Mouse (Mus musculus): Measurements from ENCODE around the gene Vgll2.

The Vgll2 gene

DNA sequence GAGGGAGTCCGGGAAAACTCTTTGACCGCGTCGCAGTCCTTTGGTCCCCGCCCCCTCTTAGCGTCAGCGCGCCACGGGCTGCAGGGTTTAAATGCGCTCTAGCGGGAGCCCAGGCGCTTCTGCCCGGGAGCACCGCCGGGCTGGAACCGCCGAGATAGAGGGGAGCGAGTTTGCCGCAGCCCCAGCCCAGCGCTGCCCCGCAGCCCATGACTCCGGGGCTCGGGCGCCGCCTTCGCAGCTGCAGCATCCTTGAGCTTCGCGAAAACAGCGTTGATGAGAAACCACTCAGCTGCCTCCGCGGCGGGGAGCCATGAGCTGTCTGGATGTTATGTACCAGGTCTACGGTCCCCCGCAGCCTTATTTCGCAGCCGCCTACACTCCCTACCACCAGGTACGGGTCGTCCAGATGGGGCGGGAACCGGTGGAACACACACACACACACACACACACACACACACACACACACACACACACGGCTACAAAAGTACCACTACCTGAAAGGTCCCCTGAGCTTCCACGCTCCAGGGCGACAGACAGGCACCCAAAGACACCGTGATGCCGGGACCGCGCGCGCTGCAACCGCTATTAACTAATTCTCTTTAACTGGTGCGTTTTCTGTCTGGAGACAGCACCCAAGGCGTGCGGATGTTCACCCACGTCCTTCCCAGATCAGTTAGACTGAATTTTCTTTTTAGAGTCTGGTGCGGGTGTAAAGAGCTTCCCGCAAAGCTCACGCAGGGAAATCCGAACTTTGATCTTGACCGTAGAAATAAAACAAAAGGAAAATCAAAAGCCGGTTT lies at the start of gene Vgll2:
Gene Vgll2, plus strand, starts transcription at position 90 of the 800 bp plus-strand sequence.
- no peak for DNase-seq (ENCODE audit: low read depth)

DNA sequence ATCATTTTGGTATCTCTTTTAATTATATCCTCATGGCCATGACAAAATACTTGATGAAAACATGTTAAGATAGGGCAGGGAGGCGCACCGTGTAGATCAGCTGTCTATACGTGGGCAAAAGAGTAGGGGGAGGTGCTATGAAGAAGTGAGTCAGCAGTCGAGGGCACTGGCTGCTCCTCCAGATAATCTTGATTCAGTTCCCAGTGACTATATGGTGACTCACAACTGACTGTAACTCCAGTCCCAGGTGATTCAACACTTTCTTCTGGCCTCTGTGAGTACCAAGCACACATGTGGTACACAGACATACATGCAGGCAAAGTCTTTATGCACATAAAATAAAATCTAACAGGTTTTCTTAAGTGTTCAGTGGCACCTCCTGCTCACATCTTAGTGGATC lies 47.2 kb upstream of the Vgll2 start:
- peak; percentile 61 for DNase-seq (ENCODE audit: low read depth)

DNA sequence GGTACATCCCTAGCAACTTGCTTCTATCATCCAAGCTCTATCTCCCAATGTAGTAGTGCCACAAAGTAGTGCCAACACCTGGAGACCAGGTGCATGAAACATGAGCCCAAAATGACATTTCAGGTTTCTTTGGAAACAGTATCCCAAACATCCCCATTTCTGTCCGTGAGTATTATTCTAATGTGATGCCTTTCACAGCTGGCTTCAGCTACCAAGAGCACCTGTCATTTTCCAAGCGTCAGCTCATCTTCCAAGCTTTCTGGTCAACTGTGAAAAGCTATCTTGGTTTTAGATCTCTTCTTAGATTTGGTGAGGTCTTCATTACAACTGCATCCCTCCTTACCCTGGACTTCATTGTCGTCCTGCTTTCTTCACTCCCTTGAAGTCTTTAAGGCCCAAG lies 46.7 kb upstream of the Vgll2 start:
- DNase-seq (ENCODE audit: low read depth): no peak

DNA sequence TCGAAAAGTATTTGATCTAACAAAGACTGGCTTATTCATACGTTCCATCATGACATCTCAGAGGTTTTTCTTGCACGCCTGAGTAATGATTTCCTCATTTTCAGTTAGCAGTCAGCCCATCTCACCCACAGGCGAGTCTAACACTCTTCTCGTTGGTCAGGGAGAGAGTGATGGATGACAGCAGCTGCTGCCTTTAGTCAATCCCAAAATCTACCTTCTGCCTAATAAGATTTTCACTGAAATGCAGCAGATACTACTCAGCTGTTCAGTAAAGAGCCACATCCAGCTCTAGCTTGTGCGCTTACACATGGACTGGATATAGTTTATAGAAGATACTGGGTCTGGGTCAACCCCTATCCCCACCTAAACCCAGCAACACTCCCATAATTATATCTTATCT lies 40.7 kb upstream of the Vgll2 start:
- no peak for DNase-seq (ENCODE audit: low read depth)

DNA sequence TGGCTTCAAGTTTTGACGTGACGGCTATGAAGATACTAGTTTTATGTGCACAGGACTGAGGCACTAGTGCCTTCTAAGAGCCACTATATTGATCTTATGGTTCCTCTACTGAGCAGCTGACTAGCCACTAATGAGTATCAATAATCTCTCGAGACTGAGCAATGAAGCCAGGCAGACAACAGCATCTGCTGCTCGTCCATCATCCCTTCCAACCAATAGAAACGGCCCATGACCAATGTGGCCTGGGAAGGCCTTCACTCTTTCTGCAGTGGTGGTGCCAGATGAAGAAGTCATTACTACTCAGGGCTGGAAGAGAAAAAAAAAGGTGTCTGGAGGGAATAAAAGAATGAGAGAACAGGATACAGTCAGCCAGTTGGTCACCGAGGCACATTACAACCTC lies 39.9 kb upstream of the Vgll2 start:
- DNase-seq (ENCODE audit: low read depth): no peak

DNA sequence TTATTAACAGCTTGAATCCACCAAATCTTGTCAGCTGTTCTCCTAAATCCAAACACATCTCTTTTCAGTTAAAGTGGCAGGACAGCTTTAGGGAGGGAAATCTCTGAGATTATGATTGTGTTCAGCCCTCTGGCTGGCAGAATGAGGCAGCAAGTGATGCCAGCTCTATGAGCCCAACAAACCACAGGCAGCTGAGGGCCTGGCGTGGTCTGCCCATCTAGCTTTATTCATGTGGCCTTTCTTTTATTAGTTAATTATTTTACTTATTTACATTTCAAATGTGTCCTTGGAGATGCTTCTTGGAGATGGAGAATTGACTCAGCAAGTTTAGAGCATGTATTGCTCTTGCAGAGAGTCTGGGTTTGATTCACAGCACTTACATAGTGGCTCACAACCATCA lies 3.8 kb upstream of the Vgll2 start:
- DNase-seq (ENCODE audit: low read depth): no peak

DNA sequence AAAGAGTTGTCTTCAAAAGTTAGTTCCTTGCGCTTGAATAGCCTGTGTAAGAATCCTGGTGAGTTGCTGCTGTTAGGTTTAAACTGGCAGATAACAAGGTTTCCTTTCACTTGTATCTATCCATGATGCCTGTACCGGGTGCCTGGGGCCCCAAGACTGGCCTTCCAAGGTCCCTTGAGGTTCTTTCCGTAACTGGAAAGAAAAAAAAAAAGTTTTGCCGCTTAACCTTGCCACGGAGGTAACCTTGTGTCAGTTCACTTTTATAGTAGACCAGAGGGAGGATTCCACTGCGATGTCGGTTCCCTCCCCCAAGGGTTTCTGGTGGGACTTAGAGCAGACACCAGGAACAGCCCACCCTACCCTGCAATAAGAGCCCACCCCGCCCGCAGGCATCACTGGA lies 1.1 kb upstream of the Vgll2 start:
- DNase-seq (ENCODE audit: low read depth): no peak

DNA sequence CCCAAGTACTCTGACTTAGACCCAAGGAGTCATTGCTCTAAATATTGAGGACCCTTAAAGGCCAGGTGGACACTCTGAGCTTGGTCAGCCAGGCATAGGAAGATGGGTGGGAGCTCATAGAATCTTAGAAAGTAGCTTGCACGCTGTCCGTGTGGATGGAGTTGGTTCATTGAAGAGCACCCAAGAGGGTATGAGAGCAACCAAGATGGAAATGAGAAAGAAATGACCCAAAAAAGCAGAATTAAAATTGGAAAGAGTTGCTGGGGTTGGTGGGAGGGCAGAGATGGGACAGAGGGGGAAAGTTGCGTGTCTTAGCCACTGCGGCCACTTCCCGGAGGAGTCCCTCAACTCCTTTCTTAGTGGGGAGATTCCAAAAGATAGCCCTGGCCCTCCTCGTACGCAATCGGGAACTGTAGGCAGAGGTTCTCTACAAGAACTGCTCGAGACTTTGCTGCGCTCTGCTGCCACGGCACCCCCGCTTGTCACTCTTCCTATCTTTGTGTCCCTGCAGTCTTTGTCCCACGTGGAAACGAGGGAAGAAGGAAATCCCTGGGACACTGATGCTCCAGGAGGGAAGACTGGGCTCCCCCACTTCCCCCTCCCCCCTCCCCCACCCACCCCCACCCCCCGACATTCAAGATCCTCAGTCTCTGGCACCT lies 437 bp upstream of the Vgll2 start:
- no peak for DNase-seq (ENCODE audit: low read depth)

DNA sequence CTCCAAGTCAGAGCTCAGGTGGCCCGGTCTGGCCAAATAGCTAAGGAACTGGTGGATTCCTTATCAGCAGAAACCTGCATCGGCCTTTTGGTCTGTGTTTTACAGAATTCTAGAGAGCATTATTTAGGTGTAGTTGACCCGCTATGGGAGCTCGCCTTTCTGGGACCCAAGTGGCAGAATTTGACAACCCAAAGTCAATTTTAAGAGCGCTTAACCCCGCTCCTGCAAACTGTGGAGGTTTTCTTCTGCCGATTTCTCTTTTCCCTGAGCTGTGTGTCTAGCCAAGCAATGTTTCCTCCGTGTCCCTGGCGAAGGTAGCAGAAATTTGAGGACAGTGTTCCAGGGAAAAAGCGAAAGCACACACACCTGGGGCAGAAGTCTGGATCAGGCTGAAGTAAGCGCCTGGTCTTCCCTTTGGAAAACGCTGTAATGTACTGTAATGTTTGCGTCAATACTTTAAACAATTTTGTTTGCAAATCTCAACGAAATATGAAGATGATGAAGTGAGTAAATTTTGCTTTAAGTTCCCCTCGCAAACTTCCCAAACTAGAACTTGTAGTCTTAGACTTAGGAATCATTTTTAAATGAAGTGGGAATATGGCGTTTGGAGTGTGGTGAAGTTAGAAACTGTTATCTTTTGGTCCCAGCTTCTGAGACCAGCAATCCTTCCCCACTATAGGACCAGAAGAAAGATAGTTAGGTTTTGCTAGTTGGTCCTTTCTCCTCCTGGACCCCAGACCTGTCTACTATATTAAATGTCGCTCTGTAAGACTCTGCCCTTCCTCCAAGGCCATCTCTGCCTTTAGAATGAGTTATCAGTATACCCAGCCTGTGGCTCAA lies 1.1 kb downstream of the Vgll2 start:
- no peak for DNase-seq (ENCODE audit: low read depth)

DNA sequence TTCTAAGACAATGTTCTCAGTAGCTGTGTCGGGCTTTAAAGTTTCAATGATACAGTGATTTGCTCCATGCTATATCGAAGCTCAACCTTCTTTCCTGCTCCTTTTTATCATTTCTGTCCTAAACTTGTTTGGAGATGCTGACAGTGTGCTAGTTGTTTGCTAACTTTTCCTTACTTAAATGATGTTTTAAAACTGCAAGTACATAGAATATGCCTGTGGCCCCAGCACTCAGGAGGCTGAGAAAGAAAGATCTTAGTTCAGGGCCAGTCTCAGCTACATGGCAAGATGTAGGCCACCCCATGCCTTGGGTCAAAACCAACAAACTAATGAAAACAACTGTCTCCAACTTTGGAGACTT lies 1.7 kb downstream of the Vgll2 start:
- no peak for DNase-seq (ENCODE audit: low read depth)

DNA sequence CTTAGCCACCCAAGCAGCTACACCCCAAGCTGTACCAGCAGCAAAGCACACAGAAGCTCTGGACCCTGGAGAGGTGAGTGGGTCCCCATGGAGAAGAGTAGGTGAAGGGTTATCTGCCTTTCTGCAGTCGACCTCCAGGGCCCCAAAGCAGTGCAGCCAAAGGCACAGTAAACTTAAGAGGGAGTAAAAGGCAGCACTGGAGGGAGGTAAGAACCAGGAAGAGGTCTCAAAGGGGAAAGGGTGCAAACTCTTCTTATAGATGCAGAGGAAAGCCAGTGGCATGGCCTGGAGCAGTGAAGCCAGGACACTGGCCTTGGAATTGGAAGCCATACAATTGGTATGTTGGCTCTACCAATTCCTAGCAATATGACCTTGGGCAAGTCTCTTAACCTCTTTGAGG lies 3.0 kb downstream of the Vgll2 start:
- no peak for DNase-seq (ENCODE audit: low read depth)

DNA sequence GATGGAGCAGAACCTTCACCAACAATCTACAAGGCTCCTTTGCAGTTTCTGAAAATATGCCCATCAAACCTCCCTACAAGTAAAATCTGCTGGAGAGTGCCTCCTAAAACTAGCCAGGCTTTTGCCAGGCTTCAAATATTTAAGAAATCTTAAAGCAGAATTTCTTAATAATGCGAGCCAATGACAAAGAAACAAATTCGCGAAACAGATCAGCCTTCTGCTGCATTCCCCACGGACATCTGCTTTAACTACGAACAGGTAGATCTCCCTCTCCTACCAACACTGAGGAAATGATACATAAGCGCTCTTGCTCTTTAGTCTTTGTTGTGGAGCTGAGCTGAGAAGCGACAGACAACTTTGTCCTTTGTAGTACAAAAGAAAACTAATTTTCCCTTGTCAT lies 3.5 kb downstream of the Vgll2 start:
- no peak for DNase-seq (ENCODE audit: low read depth)

DNA sequence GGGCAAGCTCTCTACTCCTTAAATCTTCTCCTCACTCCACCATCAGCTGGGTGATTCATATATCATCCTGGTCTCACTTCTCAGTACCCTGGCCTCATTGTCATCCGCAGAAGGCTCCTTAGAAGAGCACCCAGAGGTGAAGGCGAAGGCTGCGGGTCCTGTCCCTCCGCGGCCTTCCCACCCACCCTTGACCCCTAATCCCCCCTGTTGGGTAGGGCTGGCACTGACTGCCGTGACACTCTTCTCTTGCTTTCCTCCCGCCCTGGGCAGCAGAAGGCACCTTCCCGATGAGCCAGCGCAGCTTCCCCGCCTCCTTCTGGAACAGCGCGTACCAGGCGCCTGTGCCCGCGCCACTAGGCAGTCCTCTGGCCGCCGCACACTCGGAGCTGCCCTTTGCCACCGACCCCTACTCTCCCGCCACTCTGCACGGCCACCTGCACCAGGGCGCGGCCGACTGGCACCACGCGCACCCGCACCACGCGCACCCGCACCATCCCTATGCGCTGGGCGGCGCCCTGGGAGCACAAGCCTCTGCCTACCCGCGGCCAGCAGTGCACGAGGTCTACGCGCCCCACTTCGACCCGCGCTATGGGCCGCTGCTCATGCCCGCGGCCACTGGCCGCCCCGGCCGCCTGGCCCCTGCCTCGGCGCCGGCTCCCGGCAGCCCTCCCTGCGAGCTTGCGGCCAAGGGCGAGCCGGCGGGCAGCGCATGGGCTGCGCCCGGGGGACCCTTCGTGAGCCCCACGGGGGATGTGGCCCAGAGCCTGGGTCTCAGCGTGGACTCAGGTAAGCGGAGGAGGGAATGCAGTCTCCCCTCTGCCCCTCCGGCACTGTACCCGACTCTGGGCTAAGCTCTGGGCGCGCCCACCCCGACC lies 5.1 kb downstream of the Vgll2 start:
- DNase-seq (ENCODE audit: low read depth): no peak

DNA sequence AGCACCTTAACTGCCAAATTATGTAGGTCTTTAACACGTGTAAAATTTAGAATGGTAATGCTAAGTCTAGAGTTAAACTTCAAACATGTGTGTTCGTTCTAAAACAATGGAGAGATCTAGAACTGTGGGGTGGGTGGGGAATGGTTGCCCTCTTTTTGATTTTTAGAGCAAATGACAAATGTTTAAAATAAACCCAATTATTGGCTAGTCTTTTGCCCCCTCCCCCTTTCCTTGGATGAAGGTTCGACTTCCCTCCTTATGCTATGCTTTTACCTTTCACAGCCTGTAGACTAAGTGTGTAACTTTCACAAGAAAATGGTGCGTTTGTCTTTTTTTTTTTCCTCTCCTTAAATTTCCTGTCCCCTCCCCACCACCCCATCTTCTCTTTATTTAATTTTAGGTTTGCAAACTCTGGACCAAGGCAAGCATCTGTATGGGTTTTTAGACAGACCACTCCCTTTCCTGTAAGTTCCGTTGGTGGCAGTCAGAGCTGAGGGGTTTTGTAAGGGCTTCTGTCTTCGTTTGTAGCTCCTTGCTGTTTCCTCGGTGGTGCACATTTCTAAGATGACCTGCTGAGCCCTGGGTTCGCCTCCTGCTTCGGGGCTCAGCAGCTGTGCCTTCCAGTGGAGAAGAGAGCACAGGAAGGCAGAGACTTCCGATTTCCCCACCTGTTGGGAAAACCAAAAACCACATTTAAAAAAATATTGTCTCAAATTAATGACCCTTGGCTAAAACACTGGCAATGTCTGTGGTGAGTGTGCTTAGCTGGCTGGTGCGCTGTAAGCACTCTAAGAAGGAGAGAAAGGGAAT lies 6.5 kb downstream of the Vgll2 start:
- no peak for DNase-seq (ENCODE audit: low read depth)

DNA sequence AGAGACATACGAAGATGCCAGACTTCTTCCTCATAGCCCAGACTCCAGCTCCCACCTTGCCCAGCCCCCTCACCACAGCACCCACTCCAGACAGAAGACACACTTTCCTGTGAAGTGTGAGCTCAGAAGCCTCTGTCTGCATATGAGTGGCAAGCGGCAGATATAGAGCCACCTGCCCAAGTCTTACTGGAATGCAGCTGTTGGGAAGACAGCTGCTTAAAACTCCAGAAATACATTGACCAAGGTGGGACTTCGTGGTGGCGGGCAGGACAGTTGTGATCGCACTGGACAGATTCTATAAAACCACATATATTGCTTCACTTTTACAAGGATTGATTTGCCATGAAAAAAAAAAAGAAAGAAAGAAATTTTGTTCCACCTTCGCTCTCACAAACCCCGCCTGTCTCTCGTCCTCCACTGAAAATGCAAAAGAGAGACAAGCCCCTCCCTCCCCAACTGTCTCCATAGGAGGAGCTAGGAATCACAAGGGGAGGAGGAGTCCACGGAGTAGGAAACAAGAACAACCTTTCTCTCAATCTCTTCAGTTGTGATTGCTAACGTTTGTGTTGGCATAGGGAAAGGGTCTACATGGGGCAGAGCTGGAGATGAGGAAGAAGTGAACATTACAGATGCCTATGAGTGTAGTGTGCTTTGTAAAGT lies 7.2 kb downstream of the Vgll2 start:
- no peak for DNase-seq (ENCODE audit: low read depth)

DNA sequence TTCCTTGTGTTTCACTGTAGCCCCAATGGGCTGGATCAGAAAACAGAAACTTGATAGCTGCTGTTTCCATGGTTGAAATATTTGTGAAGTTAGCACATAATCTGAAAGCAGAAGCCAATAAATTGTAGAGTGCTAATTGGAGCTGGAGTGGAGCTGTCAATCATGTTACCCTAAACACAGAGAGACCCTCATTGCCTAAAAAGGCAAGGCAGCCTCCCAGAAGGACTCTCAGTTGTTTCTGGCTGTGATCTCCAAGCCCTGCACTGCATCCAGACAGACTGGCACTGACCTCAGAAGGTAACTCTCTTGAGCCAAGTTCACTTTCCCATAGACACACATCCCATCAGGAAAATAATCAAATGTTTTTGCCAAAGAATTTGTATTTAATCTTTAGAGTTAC lies 11.4 kb downstream of the Vgll2 start:
- DNase-seq (ENCODE audit: low read depth): no peak

DNA sequence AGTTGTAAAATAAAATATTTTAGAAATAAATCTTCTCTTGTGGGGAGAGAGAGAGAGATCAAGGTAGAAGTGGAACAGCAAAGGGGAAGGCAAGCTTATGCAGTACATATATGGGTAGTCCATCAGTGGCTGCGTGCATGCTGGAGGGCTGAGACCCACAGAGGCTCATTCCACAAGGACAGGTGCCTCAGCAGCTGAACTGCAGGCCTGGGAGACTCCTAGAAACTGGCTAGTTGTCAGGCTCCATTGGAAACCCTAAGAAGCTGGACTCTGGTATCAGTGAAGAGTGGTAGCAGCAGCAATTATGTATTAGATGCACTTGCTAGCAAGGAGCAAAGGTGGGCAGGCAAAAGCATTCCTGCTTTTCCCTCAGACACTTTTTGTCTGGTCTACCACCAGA lies 17.1 kb downstream of the Vgll2 start:
- DNase-seq (ENCODE audit: low read depth): no peak

DNA sequence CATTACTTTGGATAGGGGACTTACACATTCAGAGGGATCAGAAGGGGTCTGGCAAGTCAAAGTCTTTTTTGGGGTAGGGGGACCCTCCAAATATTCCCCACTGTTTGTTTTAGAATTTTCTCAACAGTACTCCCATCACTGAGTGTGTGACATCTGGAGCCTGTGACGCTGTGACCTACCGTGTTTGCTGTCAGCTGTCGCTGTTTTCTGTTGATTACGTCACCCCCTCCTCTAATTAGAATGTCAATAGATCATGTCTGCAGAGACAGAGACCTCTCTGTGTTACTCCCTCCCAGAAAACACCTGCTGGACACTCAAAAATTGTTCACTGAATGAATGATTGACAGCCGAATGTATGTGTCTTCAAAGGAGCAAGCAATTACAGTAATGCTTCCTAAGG lies 20.8 kb downstream of the Vgll2 start:
- DNase-seq (ENCODE audit: low read depth): no peak

DNA sequence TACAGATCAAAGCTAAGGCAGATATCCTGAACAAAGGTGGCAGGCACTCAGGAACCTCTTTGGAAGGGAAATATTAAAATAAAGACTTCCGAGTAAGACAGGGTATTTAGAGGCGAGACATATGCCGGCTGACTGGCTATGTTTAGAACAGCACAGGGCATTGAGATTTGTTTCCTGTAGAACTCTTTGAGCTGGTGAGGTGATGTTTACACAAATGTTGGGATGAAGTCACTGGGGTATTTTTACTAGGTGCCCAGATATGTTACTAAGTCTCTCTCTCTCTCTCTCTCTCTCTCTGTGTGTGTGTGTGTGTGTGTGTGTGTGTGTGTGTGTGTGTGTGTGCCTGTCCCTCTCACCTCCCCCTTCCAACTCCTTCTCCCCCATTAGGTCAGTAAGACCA lies 26.0 kb downstream of the Vgll2 start:
- DNase-seq (ENCODE audit: low read depth): no peak

DNA sequence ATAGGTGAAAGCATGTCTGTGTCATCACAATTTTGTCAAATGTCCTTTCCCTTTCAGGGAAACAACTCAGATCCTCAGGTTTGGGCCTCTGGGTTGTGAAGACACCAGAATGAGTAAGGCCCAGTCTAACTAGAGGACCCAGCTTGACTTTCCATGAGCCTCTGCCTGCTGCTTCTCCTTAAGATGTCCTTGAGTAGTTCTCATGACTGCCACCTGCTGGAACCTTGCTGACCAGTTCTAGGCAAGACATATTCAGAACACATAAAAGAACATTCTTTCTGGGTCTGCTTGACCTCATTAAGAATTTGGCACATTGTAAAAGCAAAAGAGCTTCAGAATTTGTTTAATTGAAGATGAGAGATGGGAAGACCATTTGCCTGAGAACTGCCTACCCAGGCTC lies 50.2 kb downstream of the Vgll2 start:
- peak; percentile 34 for DNase-seq (ENCODE audit: low read depth)

All from fibroblast of lung, adult 2 months (primary cell).